Mouse (Mus musculus) stomach, postnatal 0 days (tissue): ENCODE measurements around the gene Lsm7. TPM values are rescaled to one million over a fixed set of nuclear protein-coding genes. Genes with fewer than 3 reads are reported as not detected.
A peak's percentile ranks its signal among the peaks of the same experiment; 100 is the strongest.

Experiments used
- ATAC-seq: fragments of 200-750 bp; cut with Nextera tagmentation; 2 replicates; pipeline ENCODE4 v1.8.0; 2017; ENCODE audit not compliant: low FRiP score, low TSS enrichment
- DNase-seq: peaks from one replicate; pipeline ENCODE4 v3.0.0-alpha.2; 2016; ENCODE audit warnings: low spot score
- H3K27ac ChIP-seq: fragments of 300-500 bp; sonication (generic); replicated peaks from 2 replicates; pipeline ENCODE4 v1.5.1; 2014; ENCODE audit warnings: mild to moderate bottlenecking, control low read depth
- H3K27me3 ChIP-seq: fragments of 300-500 bp; sonication (generic); 2 replicates; pipeline ENCODE4 v1.6.1; 2014; ENCODE audit warnings: low read length; ENCODE audit not compliant: control insufficient read depth, insufficient read depth
- H3K36me3 ChIP-seq: fragments of 300-500 bp; sonication (generic); 2 replicates; pipeline ENCODE4 v1.6.1; 2014; ENCODE audit warnings: low read length, mixed read lengths; ENCODE audit not compliant: control insufficient read depth, insufficient read depth
- H3K4me1 ChIP-seq: fragments of 300-500 bp; sonication (generic); replicated peaks from 2 replicates; pipeline ENCODE4 v1.6.1; 2014; ENCODE audit warnings: antibody characterized with exemption; ENCODE audit not compliant: control insufficient read depth, insufficient read depth
- H3K4me2 ChIP-seq: fragments of 300-500 bp; sonication (generic); replicated peaks from 2 replicates; pipeline ENCODE4 v1.6.1; 2014; ENCODE audit warnings: low read depth, mild to moderate bottlenecking, control low read depth, moderate library complexity
- H3K4me3 ChIP-seq: fragments of 300-500 bp; sonication (generic); 2 replicates; pipeline ENCODE4 v1.5.1; 2014; ENCODE audit warnings: low read depth, low read length, control low read depth
- H3K9ac ChIP-seq: fragments of 300-500 bp; sonication (generic); 2 replicates; pipeline ENCODE4 v1.6.1; 2014; ENCODE audit warnings: mild to moderate bottlenecking, low read length, control low read depth, mixed read lengths
- H3K9me3 ChIP-seq: fragments of 300-500 bp; sonication (generic); 2 replicates; pipeline ENCODE4 v1.6.1; 2016; ENCODE audit warnings: low read length; ENCODE audit not compliant: control insufficient read depth
- CTCF ChIP-seq: IDR thresholded peaks from 2 replicates; pipeline ENCODE4 v1.5.1; 2016; ENCODE audit warnings: antibody characterized with exemption, low read depth, mild to moderate bottlenecking, moderate library complexity
- EP300 ChIP-seq: optimal IDR thresholded peaks from 2 replicates; pipeline ENCODE3; 2016; ENCODE audit warnings: antibody characterized with exemption
- WGBS: fragments of 180-500 bp; shearing (Covaris S2); extraction: QIAGEN DNeasy Blood & Tissue Kit; methylation state at CpG from one replicate; pipeline ENCODE4 v1.1.7; 2014; 5-methylcytosine and 5-hydroxymethylcytosine counted together
- polyA plus RNA-seq: library from polyadenylated mRNA; unstranded; fragments of >200 nt; fragmentation: Nextera tagmentation; extraction: Ambion mirVana; gene quantifications from 2 replicates; pipeline ENCODE4 v1.2.1, GENCODE M21; 2015

Gene Lsm7
- polyA plus RNA-seq: 176 and 180 TPM in 2 replicates

GRCm38 (mm10) chr10:80854913-80855748 lies at the start of gene Lsm7, which contains the start of gene Sppl2b:
Lsm7 (minus strand) TSS chr10:80855209.
Sppl2b (plus strand) TSS chr10:80855275.
- peak within 1 kb of the TSS; percentile 100 for H3K4me2 ChIP-seq
- H3K4me1 ChIP-seq: peaks cover 2% of the 10 kb centered on the region; the same call in 1 of the 2 replicates
- no peaks in the 10 kb centered on the region for H3K9me3 ChIP-seq
- H3K9ac ChIP-seq: peak within 1 kb of the TSS; percentile 85
- peak; percentile 76 for ATAC-seq
- no peak within 1 kb of the TSS; the same call in 1 of the 2 replicates for H3K27ac ChIP-seq
- H3K4me3 ChIP-seq: peak within 1 kb of the TSS; percentile 86
- peak; percentile 96 for DNase-seq
- H3K36me3 ChIP-seq: no peaks in the 10 kb centered on the region
- TF ChIP-seq EP300: no peak
- TF ChIP-seq CTCF: no peak
- WGBS: under 1% methylated on average over 81 of the region's 81 CpGs
- H3K27me3 ChIP-seq: no peaks in the 10 kb centered on the region

- no peaks in the 10 kb centered on the region for H3K9me3 ChIP-seq
- H3K27ac ChIP-seq: no peak overlapping the region
- DNase-seq: no peak
- H3K4me3 ChIP-seq: no peak overlapping the region
- no peak for TF ChIP-seq CTCF
- no peak for TF ChIP-seq EP300
- peaks cover 1% of the 10 kb centered on the region for H3K4me1 ChIP-seq
- WGBS: 92% methylated on average over 11 of the region's 11 CpGs
- H3K27me3 ChIP-seq: no peaks in the 10 kb centered on the region
- no peak for ATAC-seq
- H3K4me2 ChIP-seq: no peak overlapping the region
- H3K36me3 ChIP-seq: peaks cover 26% of the 10 kb centered on the region
- no peak overlapping the region for H3K9ac ChIP-seq
Observed at GRCm38 (mm10) chr10:80904709-80905108, 49.7 kb upstream of the Lsm7 start.

DNA sequence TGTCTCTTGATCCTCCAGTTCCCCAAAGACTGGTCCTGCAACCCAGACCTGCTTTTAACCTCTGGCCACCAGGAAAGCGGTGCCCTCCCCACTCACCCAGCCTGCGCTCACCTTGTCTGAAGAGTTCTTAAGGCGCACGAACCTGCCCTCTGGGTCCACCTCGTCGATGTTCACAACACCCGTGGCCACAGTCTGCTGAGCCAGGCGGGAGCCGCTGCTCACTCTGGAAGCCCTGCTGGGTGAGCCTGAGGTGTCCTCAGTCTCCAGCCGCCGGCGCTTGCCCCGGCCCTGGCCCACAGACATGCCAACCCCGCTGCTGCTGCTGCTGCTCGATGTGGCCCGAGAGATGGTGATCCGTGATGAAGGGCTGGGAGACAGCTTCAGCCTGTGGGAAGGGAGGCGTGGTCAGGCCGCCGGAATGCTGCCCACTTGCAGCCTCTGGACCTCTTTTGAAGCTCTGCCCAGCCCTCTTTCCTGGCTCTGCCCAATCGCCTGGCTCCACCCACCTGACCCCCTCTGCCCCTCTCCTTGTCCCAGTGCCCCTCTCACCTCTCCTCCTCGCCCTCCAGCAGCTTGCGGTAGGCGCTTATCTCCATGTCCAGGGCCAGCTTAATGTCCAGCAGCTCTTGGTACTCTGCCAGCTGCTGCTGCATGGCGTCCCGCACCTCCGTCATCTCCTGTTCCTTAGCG lies 49.1 kb upstream of the Lsm7 start:
- no peaks in the 10 kb centered on the region for H3K9me3 ChIP-seq
- peaks cover 3% of the 10 kb centered on the region for H3K4me1 ChIP-seq
- H3K27ac ChIP-seq: no peak overlapping the region
- DNase-seq (no peak), ATAC-seq (no peak)
- H3K36me3 ChIP-seq: peaks cover 26% of the 10 kb centered on the region
- peak; percentile 51 for TF ChIP-seq EP300
- TF ChIP-seq CTCF: no peak
- no peak overlapping the region for H3K9ac ChIP-seq
- H3K4me3 ChIP-seq: no peak overlapping the region
- H3K4me2 ChIP-seq: no peak overlapping the region
- no peaks in the 10 kb centered on the region for H3K27me3 ChIP-seq
- WGBS: 84% methylated on average over 27 of the region's 28 CpGs

GRCm38 (mm10) chr10:80903282-80903681 lies 48.3 kb upstream of the Lsm7 start:
- Histone ChIP-seq H3K9ac (no peak overlapping the region), H3K4me1 (peaks cover 3% of the 10 kb centered on the region), H3K4me2 (no peak overlapping the region), H3K9me3 (no peaks in the 10 kb centered on the region), H3K27ac (no peak overlapping the region), H3K36me3 (peaks cover 26% of the 10 kb centered on the region), H3K4me3 (no peak overlapping the region), H3K27me3 (no peaks in the 10 kb centered on the region)
- ATAC-seq (no peak), DNase-seq (no peak)
- WGBS: 88% methylated on average over 10 of the region's 10 CpGs
- TF ChIP-seq EP300: no peak

DNA sequence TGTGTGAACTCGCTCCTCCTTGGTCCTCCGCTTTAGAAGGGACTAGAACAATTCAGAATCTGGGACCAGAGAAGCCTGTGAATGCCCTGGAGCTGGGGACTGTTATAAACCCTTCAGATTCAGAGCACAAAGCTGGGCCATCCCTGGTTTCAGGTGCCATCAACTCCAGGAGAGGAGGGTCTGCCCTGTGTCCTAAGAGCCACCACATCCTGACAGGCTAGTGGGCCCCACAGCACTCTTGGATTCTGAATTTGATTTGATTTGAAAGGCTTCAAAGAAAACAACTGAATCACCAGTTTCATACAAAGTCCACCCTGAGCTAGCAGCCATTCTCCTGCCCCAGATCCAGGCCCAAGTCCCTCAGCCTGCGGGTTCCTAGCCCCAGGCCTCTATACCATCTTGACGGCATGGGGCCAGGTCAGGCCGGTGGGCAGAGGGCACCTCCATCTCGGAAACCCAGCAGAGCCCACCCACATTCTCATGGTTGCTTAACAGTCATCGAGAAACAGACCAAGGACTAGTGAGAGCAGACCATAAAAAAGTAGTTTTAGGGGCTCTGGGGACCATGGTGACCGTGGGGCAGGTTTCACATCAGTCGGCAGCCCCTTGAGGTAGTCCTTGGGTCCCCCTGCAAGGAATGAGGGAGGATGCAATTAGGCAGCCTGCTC lies 47.4 kb upstream of the Lsm7 start:
- H3K9me3 ChIP-seq: no peaks in the 10 kb centered on the region
- 87% methylated on average over 9 of the region's 9 CpGs for WGBS
- H3K36me3 ChIP-seq: peaks cover 24% of the 10 kb centered on the region
- no peak overlapping the region for H3K27ac ChIP-seq
- H3K4me1 ChIP-seq: peaks cover 3% of the 10 kb centered on the region
- TF ChIP-seq EP300: no peak
- TF ChIP-seq CTCF: no peak
- DNase-seq (no peak), ATAC-seq (no peak)
- H3K4me3 ChIP-seq: no peak overlapping the region
- H3K4me2 ChIP-seq: no peak overlapping the region
- H3K27me3 ChIP-seq: no peaks in the 10 kb centered on the region
- no peak overlapping the region for H3K9ac ChIP-seq
